Mouse (Mus musculus) hindbrain, postnatal 0 days (tissue): Measurements from ENCODE around the gene Fcf1. TPM values are rescaled to one million over a fixed set of nuclear protein-coding genes. Genes with fewer than 3 reads are reported as not detected.

Experiments used
- ATAC-seq: fragments of 200-750 bp; cut with Nextera tagmentation; 2 replicates; pipeline ENCODE4 v1.8.0; 2017; ENCODE audit warnings: mild to moderate bottlenecking, moderate TSS enrichment, moderate library complexity
- DNase-seq: peaks from one replicate; pipeline ENCODE4 v3.0.0-alpha.2; 2015; ENCODE audit warnings: low spot score
- H3K27ac ChIP-seq: fragments of 300-500 bp; sonication (generic); 2 replicates; pipeline ENCODE4 v1.5.1; 2014; ENCODE audit warnings: mild to moderate bottlenecking
- H3K27me3 ChIP-seq: fragments of 300-500 bp; sonication (generic); 2 replicates; pipeline ENCODE4 v1.6.1; 2014; ENCODE audit warnings: low read length, mixed read lengths; ENCODE audit not compliant: insufficient read depth
- H3K36me3 ChIP-seq: fragments of 300-500 bp; sonication (generic); 2 replicates; pipeline ENCODE4 v1.6.1; 2014; ENCODE audit warnings: low read length, mixed read lengths; ENCODE audit not compliant: insufficient read depth
- H3K4me1 ChIP-seq: fragments of 300-500 bp; sonication (generic); 2 replicates; pipeline ENCODE4 v1.6.1; 2014; ENCODE audit warnings: antibody characterized with exemption, low read length, mixed read lengths; ENCODE audit not compliant: insufficient read depth
- H3K4me2 ChIP-seq: fragments of 300-500 bp; sonication (generic); 2 replicates; pipeline ENCODE4 v1.6.1; 2014; ENCODE audit warnings: low read depth, mild to moderate bottlenecking, low read length, moderate library complexity, mixed read lengths
- H3K4me3 ChIP-seq: fragments of 300-500 bp; sonication (generic); 2 replicates; pipeline ENCODE4 v1.5.1; 2014; ENCODE audit warnings: low read length
- H3K9ac ChIP-seq: fragments of 300-500 bp; sonication (generic); replicated peaks from 2 replicates; pipeline ENCODE4 v1.6.1; 2014; ENCODE audit warnings: mild to moderate bottlenecking, low read length, moderate library complexity, mixed read lengths
- H3K9me3 ChIP-seq: fragments of 300-500 bp; sonication (generic); 2 replicates; pipeline ENCODE4 v1.6.1; 2016; ENCODE audit warnings: low read length, mixed read lengths
- CTCF ChIP-seq: IDR thresholded peaks from 2 replicates; pipeline ENCODE4 v1.5.1; 2016; ENCODE audit warnings: antibody characterized with exemption, control low read depth, low read depth
- WGBS: fragments of 180-500 bp; shearing (Covaris S2); extraction: QIAGEN DNeasy Blood & Tissue Kit; methylation state at CpG from one replicate; pipeline ENCODE4 v1.1.7; 2014; 5-methylcytosine and 5-hydroxymethylcytosine counted together
- polyA plus RNA-seq: library from polyadenylated mRNA; unstranded; fragments of >200 nt; fragmentation: Nextera tagmentation; extraction: Ambion mirVana; gene quantifications from 2 replicates; pipeline ENCODE4 v1.2.1, GENCODE M21; 2015
- total RNA-seq: library from RNA; depleted of rRNA; stranded (reverse); fragments of >200 nt; gene quantifications from 2 replicates; pipeline ENCODE4 v1.2.3, GENCODE M21; 2014; rRNA removed

Fcf1 gene
- total RNA-seq: 24.9 and 31.3 TPM in 2 replicates
- 69.7 and 78.5 TPM in 2 replicates for polyA plus RNA-seq

DNA sequence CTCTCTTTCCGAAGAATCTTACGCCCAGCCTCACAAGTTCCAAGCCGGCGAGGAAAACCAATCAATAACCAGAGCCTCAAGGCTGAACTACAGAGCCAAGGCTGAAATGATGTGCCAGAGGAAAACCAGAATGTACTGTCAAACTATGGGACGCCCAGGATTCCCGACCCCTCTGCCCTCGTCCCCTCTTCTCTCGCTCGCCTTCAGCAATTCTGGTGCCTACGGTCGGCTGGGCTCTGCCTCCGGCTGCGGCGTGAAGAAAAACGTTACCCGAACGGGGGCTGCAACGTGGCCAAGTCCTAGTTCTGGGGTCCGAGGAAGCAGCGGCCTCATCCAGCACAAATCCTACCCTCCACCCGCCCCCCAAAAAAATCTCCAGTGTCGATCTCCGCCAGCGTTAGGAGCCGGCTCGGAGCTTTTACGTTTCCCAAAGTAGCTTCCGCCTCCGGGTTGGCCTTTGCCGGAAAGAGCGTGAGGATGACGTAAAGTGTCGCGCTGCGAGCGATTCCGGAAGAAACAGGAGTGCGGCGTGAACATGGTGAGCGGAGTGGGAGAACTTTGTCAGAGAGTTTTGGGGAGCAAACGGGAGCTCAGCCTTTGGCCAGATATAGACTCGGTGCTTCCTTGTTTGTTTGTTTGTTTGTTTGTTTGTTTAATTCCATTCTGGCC lies at the start of gene Fcf1, which contains the start of gene Arel1:
Fcf1 (plus strand) TSS at position 470 of the 669 bp plus-strand sequence.
Arel1 (minus strand) TSS at position 473 of the 669 bp plus-strand sequence.
- DNase-seq (peak; percentile 96), ATAC-seq (peak; percentile 92)
- H3K4me1 ChIP-seq: peaks cover 10% of the 10 kb centered on the region
- peak within 1 kb of the TSS; percentile 91 for H3K9ac ChIP-seq
- under 1% methylated on average over 42 of the region's 42 CpGs for WGBS
- peak within 1 kb of the TSS; percentile 82 for H3K27ac ChIP-seq
- no peaks in the 10 kb centered on the region for H3K9me3 ChIP-seq
- H3K27me3 ChIP-seq: no peaks in the 10 kb centered on the region
- peaks cover 11% of the 10 kb centered on the region; the same call in 1 of the 2 replicates for H3K36me3 ChIP-seq
- TF ChIP-seq CTCF: no peak
- H3K4me2 ChIP-seq: peak within 1 kb of the TSS; percentile 98
- peak within 1 kb of the TSS; percentile 98 for H3K4me3 ChIP-seq

DNA sequence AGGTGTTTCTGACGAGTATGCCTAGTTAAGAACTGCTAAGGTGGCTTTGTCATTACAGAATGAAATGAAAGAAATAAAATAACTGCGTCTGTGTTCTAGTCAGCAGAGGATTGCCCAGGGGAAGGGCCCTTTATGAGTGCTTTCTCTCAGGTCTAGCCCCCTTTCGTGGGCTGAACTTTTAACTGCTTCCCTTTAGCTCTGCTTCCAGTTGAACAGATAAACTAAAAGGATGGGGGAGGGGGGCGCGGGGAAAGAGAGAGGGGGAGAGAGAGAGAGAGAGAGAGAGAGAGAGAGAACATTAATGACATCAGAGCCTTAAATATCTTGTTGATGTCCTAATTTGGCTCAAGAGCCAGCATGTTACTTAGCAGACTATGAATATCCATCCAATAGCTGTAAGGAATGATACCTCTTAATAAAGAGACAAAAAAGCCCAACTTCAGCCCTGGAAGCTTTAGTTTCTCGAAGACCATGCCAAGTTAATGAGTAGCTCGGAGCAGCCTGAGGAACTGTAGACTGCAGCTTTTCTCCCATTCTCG lies 48.7 kb upstream of the Fcf1 start:
- no peak overlapping the region for H3K4me3 ChIP-seq
- no peak for TF ChIP-seq CTCF
- DNase-seq (no peak), ATAC-seq (no peak)
- no peak overlapping the region for H3K27ac ChIP-seq
- no peak overlapping the region for H3K4me2 ChIP-seq
- no peaks in the 10 kb centered on the region for H3K27me3 ChIP-seq
- no peak overlapping the region for H3K9ac ChIP-seq
- peaks cover 58% of the 10 kb centered on the region for H3K36me3 ChIP-seq
- H3K4me1 ChIP-seq: no peaks in the 10 kb centered on the region
- H3K9me3 ChIP-seq: no peaks in the 10 kb centered on the region
- WGBS: 58% methylated on average over 8 of the region's 8 CpGs

DNA sequence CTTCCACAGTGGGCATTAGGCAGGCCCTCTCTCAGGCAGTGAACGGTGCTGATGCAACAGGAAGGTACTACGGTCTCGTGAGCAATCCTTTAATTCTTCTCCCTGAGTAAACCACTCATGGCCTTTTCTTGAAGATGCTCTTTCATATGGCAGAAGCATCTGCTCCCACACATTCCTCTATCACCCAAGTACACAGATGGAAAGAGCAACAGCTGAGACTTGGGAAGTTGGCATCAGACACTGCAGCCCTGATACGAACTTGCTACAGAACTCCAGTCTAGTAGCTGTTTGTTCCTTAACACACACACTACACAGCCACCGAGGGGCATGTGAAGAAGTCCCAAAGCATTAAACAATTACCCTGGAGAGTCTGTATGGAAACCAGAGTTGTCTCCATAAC lies 46.4 kb upstream of the Fcf1 start:
- no peak overlapping the region for H3K9ac ChIP-seq
- no peak overlapping the region for H3K27ac ChIP-seq
- H3K4me2 ChIP-seq: no peak overlapping the region
- H3K4me3 ChIP-seq: no peak overlapping the region
- H3K9me3 ChIP-seq: no peaks in the 10 kb centered on the region
- ATAC-seq (no peak), DNase-seq (no peak)
- peaks cover 70% of the 10 kb centered on the region for H3K36me3 ChIP-seq
- WGBS: 89% methylated on average over 5 of the region's 5 CpGs
- no peaks in the 10 kb centered on the region for H3K4me1 ChIP-seq
- H3K27me3 ChIP-seq: no peaks in the 10 kb centered on the region
- no peak for TF ChIP-seq CTCF

DNA sequence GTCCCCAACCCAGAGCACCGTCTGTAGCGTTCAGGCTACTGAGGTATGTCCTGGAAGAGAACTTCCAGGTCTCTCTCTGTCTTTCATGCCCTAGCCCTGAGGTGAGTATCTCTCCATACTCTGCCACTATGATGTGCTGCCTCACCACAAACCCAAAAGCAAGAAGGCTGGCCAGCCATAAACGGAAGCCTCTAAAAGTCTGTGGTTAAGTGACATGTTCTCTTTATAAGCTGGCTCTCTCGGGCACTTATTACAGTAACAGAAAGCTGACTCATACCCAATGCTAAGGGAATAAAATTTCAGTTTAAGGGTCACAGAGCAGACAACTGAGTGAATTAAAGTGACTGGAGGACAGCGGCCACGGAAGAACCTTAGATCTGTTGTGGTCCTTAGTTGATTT lies 44.2 kb upstream of the Fcf1 start:
- no peak for DNase-seq
- H3K4me3 ChIP-seq: no peak overlapping the region
- H3K9ac ChIP-seq: no peak overlapping the region
- no peak overlapping the region for H3K27ac ChIP-seq
- H3K4me1 ChIP-seq: no peaks in the 10 kb centered on the region
- ATAC-seq: no peak
- no peak for TF ChIP-seq CTCF
- H3K4me2 ChIP-seq: no peak overlapping the region
- H3K9me3 ChIP-seq: no peaks in the 10 kb centered on the region
- peaks cover 73% of the 10 kb centered on the region for H3K36me3 ChIP-seq
- whole genome bisulfite sequencing: 97% methylated on average over 6 of the region's 6 CpGs
- no peaks in the 10 kb centered on the region for H3K27me3 ChIP-seq

DNA sequence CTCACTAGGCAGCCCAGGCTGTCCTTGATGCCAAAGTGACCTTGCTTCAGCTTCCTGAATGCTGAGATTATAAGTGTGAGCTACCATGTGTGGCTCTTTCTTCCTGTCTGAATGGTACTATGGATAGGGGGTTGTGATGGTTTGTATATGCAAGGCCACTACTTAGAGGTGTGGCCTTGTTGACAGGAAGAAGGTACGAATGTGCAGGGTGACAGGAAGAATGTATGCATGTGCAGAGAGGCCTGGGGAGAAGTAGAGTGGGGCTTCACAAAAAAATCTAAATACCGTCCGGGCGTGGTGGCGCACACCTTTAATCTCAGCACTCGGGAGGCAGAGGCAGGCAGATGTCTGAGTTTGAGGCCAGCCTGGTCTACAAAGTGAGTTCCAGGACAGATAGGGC lies 38.5 kb upstream of the Fcf1 start:
- Histone ChIP-seq H3K27ac (no peak overlapping the region), H3K4me1 (no peaks in the 10 kb centered on the region), H3K4me3 (no peak overlapping the region), H3K36me3 (peaks cover 53% of the 10 kb centered on the region), H3K4me2 (no peak overlapping the region), H3K9ac (no peak overlapping the region), H3K9me3 (no peaks in the 10 kb centered on the region), H3K27me3 (no peaks in the 10 kb centered on the region)
- no peak for TF ChIP-seq CTCF
- DNase-seq (no peak), ATAC-seq (no peak)
- 96% methylated on average over 6 of the region's 6 CpGs for WGBS

DNA sequence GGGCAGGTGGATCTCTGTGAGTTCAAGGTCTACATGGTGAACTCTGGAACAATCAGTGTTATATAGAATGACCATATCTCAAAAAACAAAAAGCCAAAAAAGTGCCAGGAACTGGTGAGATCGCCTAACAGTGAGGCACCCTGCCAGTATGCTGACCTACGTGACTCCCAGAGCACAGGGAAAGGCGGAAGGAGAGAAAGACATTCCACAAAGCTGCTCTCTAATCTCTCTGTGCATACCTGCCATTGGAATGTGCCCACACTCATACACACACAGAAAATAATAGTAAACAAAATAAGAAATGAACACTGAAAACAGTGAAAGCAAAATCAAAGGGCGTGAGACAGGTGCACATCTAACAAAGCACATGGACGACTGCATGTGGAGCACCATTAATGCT lies 35.4 kb upstream of the Fcf1 start:
- no peak overlapping the region for H3K9ac ChIP-seq
- H3K27ac ChIP-seq: no peak overlapping the region
- H3K4me1 ChIP-seq: no peaks in the 10 kb centered on the region
- H3K4me3 ChIP-seq: no peak overlapping the region
- H3K36me3 ChIP-seq: peaks cover 43% of the 10 kb centered on the region
- H3K27me3 ChIP-seq: no peaks in the 10 kb centered on the region
- no peaks in the 10 kb centered on the region for H3K9me3 ChIP-seq
- TF ChIP-seq CTCF: no peak
- ATAC-seq (no peak), DNase-seq (no peak)
- H3K4me2 ChIP-seq: no peak overlapping the region
- WGBS: 83% methylated on average over 5 of the region's 5 CpGs

DNA sequence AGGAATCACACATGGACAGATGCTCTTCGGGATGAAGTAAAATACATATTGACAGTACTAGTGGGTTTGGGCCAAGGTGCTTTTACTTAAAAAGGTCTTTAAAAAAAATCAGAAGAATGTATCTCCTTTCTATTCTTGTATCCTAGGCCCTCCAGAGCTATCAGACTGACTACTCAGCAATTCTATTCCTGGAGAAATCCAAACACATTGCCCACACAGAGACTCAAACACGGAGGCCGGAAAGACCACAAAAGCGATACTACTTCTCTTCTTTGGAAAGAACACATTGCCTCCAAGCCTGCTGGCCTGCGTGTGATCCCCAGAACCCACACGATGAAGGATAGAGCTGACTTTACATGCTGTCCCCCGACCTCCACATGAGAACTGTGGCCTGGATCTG lies 31.6 kb upstream of the Fcf1 start:
- DNase-seq (no peak), ATAC-seq (no peak)
- H3K36me3 ChIP-seq: peaks cover 20% of the 10 kb centered on the region
- H3K9ac ChIP-seq: no peak overlapping the region
- no peak overlapping the region for H3K4me3 ChIP-seq
- no peaks in the 10 kb centered on the region for H3K9me3 ChIP-seq
- no peak overlapping the region for H3K27ac ChIP-seq
- WGBS: 91% methylated on average over 7 of the region's 7 CpGs
- no peak overlapping the region for H3K4me2 ChIP-seq
- no peaks in the 10 kb centered on the region for H3K4me1 ChIP-seq
- no peaks in the 10 kb centered on the region for H3K27me3 ChIP-seq
- TF ChIP-seq CTCF: no peak
